Mouse (Mus musculus) megakaryocyte, embryonic 14.5 days (primary cell): ENCODE data around the gene Sufu.

Experiments used
- FLI1 ChIP-seq: IDR thresholded peaks from 2 replicates; pipeline ENCODE4 v1.6.1; 2012; ENCODE audit warnings: low read length, inconsistent platforms, mixed read lengths
- GATA1 ChIP-seq: IDR thresholded peaks from 3 replicates; pipeline ENCODE4 v1.6.1; 2012; ENCODE audit warnings: mixed read lengths, low read length, inconsistent platforms, borderline replicate concordance

DNA sequence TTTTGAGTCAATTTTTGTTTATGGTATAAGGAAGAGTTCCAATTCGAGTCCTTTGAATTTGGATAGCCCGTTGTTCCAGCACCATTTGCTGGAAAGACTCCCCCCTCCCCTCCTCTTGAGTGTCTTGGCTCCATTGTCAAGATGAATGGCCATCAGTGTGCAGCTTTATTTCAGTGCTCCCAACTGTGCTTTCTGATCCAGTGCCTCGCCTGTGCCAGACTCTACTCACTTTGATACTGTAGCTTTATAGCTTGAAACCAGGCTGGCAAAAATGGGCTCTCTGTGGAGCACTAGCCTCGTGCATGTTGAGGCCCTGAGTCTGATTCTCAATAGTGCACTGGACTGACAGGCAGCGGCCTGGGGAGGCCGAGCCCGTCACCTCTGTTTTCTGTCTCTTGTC is 50.4 kb downstream of the Sufu start:
- no peak for TF ChIP-seq GATA1
- TF ChIP-seq FLI1: no peak
